Mouse (Mus musculus): ENCODE data around the gene Echdc2. TPM values are rescaled to one million over a fixed set of nuclear protein-coding genes. Genes with fewer than 3 reads are reported as not detected.
"Not testable (repeated sequence)": the region's sequence is repeated elsewhere in the genome, so short reads cannot be mapped to it uniquely, and the experiment has no call there.

Gene Echdc2
- polyA plus RNA-seq, 1 experiment from 2014 or later, result 38.3 TPM

- no peak overlapping the region for H3K4me2 ChIP-seq (ENCODE audit: low read depth, severe bottlenecking)
- 88% methylated on average over 3 of the region's 3 CpGs for WGBS
- H3K36me3 ChIP-seq (ENCODE audit: control insufficient read depth, insufficient read depth, low read length), result no peaks in the 10 kb centered on the region
- DNase-seq (ENCODE audit: low spot score) (no peak), ATAC-seq (ENCODE audit: insufficient number of reproducible peaks, low FRiP score, low TSS enrichment, low read depth) (no peak)
- H3K9me3 ChIP-seq (ENCODE audit: control insufficient read depth, low read length), result no peaks in the 10 kb centered on the region
- H3K27ac ChIP-seq (replicated peaks; ENCODE audit: low read depth, low read length), result no peak overlapping the region
- H3K4me3 ChIP-seq (ENCODE audit: low read depth, low read length), result no peak overlapping the region
- no peak overlapping the region for H3K9ac ChIP-seq (ENCODE audit: low read length)
- no peaks in the 10 kb centered on the region for H3K4me1 ChIP-seq (ENCODE audit: control insufficient read depth, insufficient read depth, low read length)
- H3K27me3 ChIP-seq (ENCODE audit: control insufficient read depth, insufficient read depth, low read length), result no peaks in the 10 kb centered on the region
Measured at GRCm38 (mm10) chr4:108130452-108130851, 34.8 kb upstream of the Echdc2 start.

- DNase-seq (ENCODE audit: low spot score), result no peak
- Histone ChIP-seq H3K4me3 (ENCODE audit: low read depth, low read length) (no peak overlapping the region), H3K4me2 (ENCODE audit: low read depth, severe bottlenecking) (no peak overlapping the region), H3K9me3 (ENCODE audit: control insufficient read depth, low read length) (no peaks in the 10 kb centered on the region), H3K9ac (ENCODE audit: low read length) (no peak overlapping the region), H3K4me1 (ENCODE audit: control insufficient read depth, insufficient read depth, low read length) (no peaks in the 10 kb centered on the region), H3K27me3 (ENCODE audit: control insufficient read depth, insufficient read depth, low read length) (no peaks in the 10 kb centered on the region), H3K36me3 (ENCODE audit: control insufficient read depth, insufficient read depth, low read length) (no peaks in the 10 kb centered on the region), H3K27ac (replicated peaks; ENCODE audit: low read depth, low read length) (no peak overlapping the region)
- ATAC-seq (ENCODE audit: insufficient number of reproducible peaks, low FRiP score, low TSS enrichment, low read depth), result no peak
- WGBS, result 92% methylated on average over 5 of the region's 5 CpGs
Measured at GRCm38 (mm10) chr4:108136938-108137337, 28.3 kb upstream of the Echdc2 start.

- H3K36me3 ChIP-seq (ENCODE audit: control insufficient read depth, insufficient read depth, low read length); H3K27me3 ChIP-seq (ENCODE audit: control insufficient read depth, insufficient read depth, low read length); ATAC-seq (ENCODE audit: insufficient number of reproducible peaks, low FRiP score, low TSS enrichment, low read depth); H3K4me2 ChIP-seq (ENCODE audit: low read depth, severe bottlenecking); H3K9ac ChIP-seq (ENCODE audit: low read length); H3K27ac ChIP-seq (replicated peaks; ENCODE audit: low read depth, low read length); DNase-seq (ENCODE audit: low spot score); H3K4me1 ChIP-seq (ENCODE audit: control insufficient read depth, insufficient read depth, low read length); H3K4me3 ChIP-seq (ENCODE audit: low read depth, low read length); H3K9me3 ChIP-seq (ENCODE audit: control insufficient read depth, low read length): not testable (repeated sequence)
- 93% methylated on average over 2 of the region's 2 CpGs for WGBS
Measured at GRCm38 (mm10) chr4:108143178-108143577, 22.1 kb upstream of the Echdc2 start.

- no peak overlapping the region for H3K9ac ChIP-seq (ENCODE audit: low read length)
- no peaks in the 10 kb centered on the region for H3K4me1 ChIP-seq (ENCODE audit: control insufficient read depth, insufficient read depth, low read length)
- H3K9me3 ChIP-seq (ENCODE audit: control insufficient read depth, low read length), result no peaks in the 10 kb centered on the region; the same call in 1 of the 2 replicates
- ATAC-seq (ENCODE audit: insufficient number of reproducible peaks, low FRiP score, low TSS enrichment, low read depth), result no peak
- H3K36me3 ChIP-seq (ENCODE audit: control insufficient read depth, insufficient read depth, low read length), result no peaks in the 10 kb centered on the region
- no peak overlapping the region for H3K27ac ChIP-seq (replicated peaks; ENCODE audit: low read depth, low read length)
- DNase-seq (ENCODE audit: low spot score), result no peak
- H3K27me3 ChIP-seq (ENCODE audit: control insufficient read depth, insufficient read depth, low read length), result no peaks in the 10 kb centered on the region
- no peak overlapping the region for H3K4me2 ChIP-seq (ENCODE audit: low read depth, severe bottlenecking)
- H3K4me3 ChIP-seq (ENCODE audit: low read depth, low read length), result no peak overlapping the region
Measured at GRCm38 (mm10) chr4:108143778-108144177, 21.5 kb upstream of the Echdc2 start.

GRCm38 (mm10) chr4:108144880-108145279 lies 20.4 kb upstream of the Echdc2 start, which contains the start of gene Scp2:
Gene Scp2, minus strand, starts transcription at chr4:108144998.
- H3K9ac ChIP-seq (ENCODE audit: low read length), result no peak within 1 kb of the TSS
- no peaks in the 10 kb centered on the region for H3K4me1 ChIP-seq (ENCODE audit: control insufficient read depth, insufficient read depth, low read length)
- WGBS, result 85% methylated on average over 1 of the region's 1 CpGs
- no peak within 1 kb of the TSS for H3K4me2 ChIP-seq (ENCODE audit: low read depth, severe bottlenecking)
- no peak within 1 kb of the TSS for H3K27ac ChIP-seq (replicated peaks; ENCODE audit: low read depth, low read length)
- no peaks in the 10 kb centered on the region; the same call in 1 of the 2 replicates for H3K9me3 ChIP-seq (ENCODE audit: control insufficient read depth, low read length)
- H3K4me3 ChIP-seq (ENCODE audit: low read depth, low read length), result no peak within 1 kb of the TSS
- DNase-seq (ENCODE audit: low spot score) (no peak), ATAC-seq (ENCODE audit: insufficient number of reproducible peaks, low FRiP score, low TSS enrichment, low read depth) (no peak)
- no peaks in the 10 kb centered on the region for H3K27me3 ChIP-seq (ENCODE audit: control insufficient read depth, insufficient read depth, low read length)
- no peaks in the 10 kb centered on the region for H3K36me3 ChIP-seq (ENCODE audit: control insufficient read depth, insufficient read depth, low read length)

GRCm38 (mm10) chr4:108145554-108145953 lies 19.7 kb upstream of the Echdc2 start:
- H3K4me3 ChIP-seq (ENCODE audit: low read depth, low read length); H3K27me3 ChIP-seq (ENCODE audit: control insufficient read depth, insufficient read depth, low read length); H3K36me3 ChIP-seq (ENCODE audit: control insufficient read depth, insufficient read depth, low read length); H3K4me1 ChIP-seq (ENCODE audit: control insufficient read depth, insufficient read depth, low read length); H3K27ac ChIP-seq (replicated peaks; ENCODE audit: low read depth, low read length); DNase-seq (ENCODE audit: low spot score); H3K9ac ChIP-seq (ENCODE audit: low read length); H3K4me2 ChIP-seq (ENCODE audit: low read depth, severe bottlenecking); ATAC-seq (ENCODE audit: insufficient number of reproducible peaks, low FRiP score, low TSS enrichment, low read depth); H3K9me3 ChIP-seq (ENCODE audit: control insufficient read depth, low read length): not testable (repeated sequence)
- WGBS, result 47% methylated on average over 3 of the region's 3 CpGs

- not testable (repeated sequence) for H3K9me3 ChIP-seq (ENCODE audit: control insufficient read depth, low read length); H3K27ac ChIP-seq (replicated peaks; ENCODE audit: low read depth, low read length); H3K4me2 ChIP-seq (ENCODE audit: low read depth, severe bottlenecking); ATAC-seq (ENCODE audit: insufficient number of reproducible peaks, low FRiP score, low TSS enrichment, low read depth); DNase-seq (ENCODE audit: low spot score); H3K36me3 ChIP-seq (ENCODE audit: control insufficient read depth, insufficient read depth, low read length); H3K9ac ChIP-seq (ENCODE audit: low read length); H3K27me3 ChIP-seq (ENCODE audit: control insufficient read depth, insufficient read depth, low read length); H3K4me1 ChIP-seq (ENCODE audit: control insufficient read depth, insufficient read depth, low read length); H3K4me3 ChIP-seq (ENCODE audit: low read depth, low read length)
- 83% methylated on average over 1 of the region's 1 CpGs for WGBS
Measured at GRCm38 (mm10) chr4:108155141-108155540, 10.1 kb upstream of the Echdc2 start.

- no peak overlapping the region for H3K4me2 ChIP-seq (ENCODE audit: low read depth, severe bottlenecking)
- H3K9ac ChIP-seq (ENCODE audit: low read length), result no peak overlapping the region
- ATAC-seq (ENCODE audit: insufficient number of reproducible peaks, low FRiP score, low TSS enrichment, low read depth) (no peak), DNase-seq (ENCODE audit: low spot score) (no peak)
- H3K4me3 ChIP-seq (ENCODE audit: low read depth, low read length), result no peak overlapping the region
- H3K27me3 ChIP-seq (ENCODE audit: control insufficient read depth, insufficient read depth, low read length), result peaks cover 2% of the 10 kb centered on the region; the same call in 1 of the 2 replicates
- no peaks in the 10 kb centered on the region for H3K9me3 ChIP-seq (ENCODE audit: control insufficient read depth, low read length)
- no peaks in the 10 kb centered on the region for H3K36me3 ChIP-seq (ENCODE audit: control insufficient read depth, insufficient read depth, low read length)
- WGBS, result 91% methylated on average over 8 of the region's 8 CpGs
- H3K27ac ChIP-seq (replicated peaks; ENCODE audit: low read depth, low read length), result no peak overlapping the region
- no peaks in the 10 kb centered on the region for H3K4me1 ChIP-seq (ENCODE audit: control insufficient read depth, insufficient read depth, low read length)
Measured at GRCm38 (mm10) chr4:108161936-108162335, 3.3 kb upstream of the Echdc2 start.

GRCm38 (mm10) chr4:108163291-108163690 lies 1.9 kb upstream of the Echdc2 start:
- Histone ChIP-seq H3K36me3 (ENCODE audit: control insufficient read depth, insufficient read depth, low read length) (no peaks in the 10 kb centered on the region), H3K4me2 (ENCODE audit: low read depth, severe bottlenecking) (no peak overlapping the region), H3K9me3 (ENCODE audit: control insufficient read depth, low read length) (no peaks in the 10 kb centered on the region), H3K27ac (replicated peaks; ENCODE audit: low read depth, low read length) (no peak overlapping the region), H3K27me3 (ENCODE audit: control insufficient read depth, insufficient read depth, low read length) (peaks cover 2% of the 10 kb centered on the region; the same call in 1 of the 2 replicates), H3K4me3 (ENCODE audit: low read depth, low read length) (no peak overlapping the region), H3K4me1 (ENCODE audit: control insufficient read depth, insufficient read depth, low read length) (no peaks in the 10 kb centered on the region), H3K9ac (ENCODE audit: low read length) (no peak overlapping the region)
- ATAC-seq (ENCODE audit: insufficient number of reproducible peaks, low FRiP score, low TSS enrichment, low read depth) (no peak), DNase-seq (ENCODE audit: low spot score) (no peak)
- WGBS, result 81% methylated on average over 3 of the region's 3 CpGs
